Mouse (Mus musculus) MEL (cell line): ENCODE data around the gene Plpp2. TPM values are rescaled to one million over a fixed set of nuclear protein-coding genes. Genes with fewer than 3 reads are reported as not detected.

Experiments
- DNase-seq: peaks from one replicate; pipeline ENCODE4 v3.0.0; 2011; ENCODE audit warnings: low read depth, low spot score
- H3K27ac ChIP-seq: 2 replicates; pipeline ENCODE4 v1.5.1; 2012; ENCODE audit warnings: low read depth, mild to moderate bottlenecking, control low read depth, low read length, moderate library complexity; ENCODE audit not compliant: control insufficient read depth
- H3K27me3 ChIP-seq, 2 experiments: fragments of 150-350 bp in 1 of 2; sonication (generic) in 1 of 2; 2 replicates each; pipeline ENCODE4 v1.6.1; 2012; ENCODE audit warnings: low read length in 2 of 2, mild to moderate bottlenecking in 2 of 2, improper control_type of control experiment in 1 of 2, moderate library complexity in 1 of 2; ENCODE audit not compliant: insufficient read depth in 2 of 2, control insufficient read depth in 1 of 2
- H3K36me3 ChIP-seq, 2 experiments: 2 replicates each; pipeline ENCODE4 v1.6.1; 2012 to 2014; ENCODE audit warnings: low read length in 2 of 2, improper control_type of control experiment in 1 of 2, inconsistent platforms in 1 of 2, mild to moderate bottlenecking in 1 of 2; ENCODE audit not compliant: insufficient read depth in 2 of 2, control insufficient read depth in 1 of 2
- H3K4me1 ChIP-seq, 2 experiments: fragments of 150-350 bp in 1 of 2; sonication (generic) in 1 of 2; 2 replicates each; pipeline ENCODE4 v1.6.1; 2012; ENCODE audit warnings: low read length in 2 of 2, improper control_type of control experiment in 1 of 2, mild to moderate bottlenecking in 1 of 2; ENCODE audit not compliant: insufficient read depth in 2 of 2, control insufficient read depth in 1 of 2
- H3K4me3 ChIP-seq, 2 experiments: fragments of 150-350 bp in 1 of 2; sonication (generic) in 1 of 2; 2 replicates each; pipeline ENCODE4 v1.5.1; 2012; ENCODE audit warnings: low read depth in 2 of 2, low read length in 2 of 2, mild to moderate bottlenecking in 2 of 2, moderate library complexity in 2 of 2, control low read depth in 1 of 2, improper control_type of control experiment in 1 of 2; ENCODE audit not compliant: control insufficient read depth in 1 of 2, insufficient read depth in 1 of 2
- H3K79me2 ChIP-seq: 2 replicates; pipeline ENCODE4 v1.6.1; 2012; ENCODE audit warnings: mild to moderate bottlenecking, low read length, moderate library complexity; ENCODE audit not compliant: control insufficient read depth, poor library complexity, insufficient read depth
- H3K9ac ChIP-seq: 2 replicates; pipeline ENCODE4 v1.6.1; 2012; ENCODE audit warnings: low read depth, mild to moderate bottlenecking, control low read depth, low read length, moderate library complexity; ENCODE audit not compliant: control insufficient read depth, poor library complexity, severe bottlenecking
- H3K9me3 ChIP-seq: fragments of 150-350 bp; sonication (generic); replicated peaks from 2 replicates; pipeline ENCODE4 v1.6.1; 2012; ENCODE audit warnings: mild to moderate bottlenecking, low read length, improper control_type of control experiment, moderate library complexity; ENCODE audit not compliant: insufficient read depth
- CHD1 ChIP-seq: IDR thresholded peaks from 2 replicates; pipeline ENCODE4 v1.6.1; 2012; ENCODE audit warnings: low read depth, mild to moderate bottlenecking, inconsistent platforms, low read length, improper control_type of control experiment
- KAT2A ChIP-seq: conservative IDR thresholded peaks from 2 replicates; pipeline ENCODE4 v1.6.1; 2012; ENCODE audit warnings: low read depth, low read length, improper control_type of control experiment, inconsistent platforms
- MAFK ChIP-seq: IDR thresholded peaks from 2 replicates; pipeline ENCODE4 v1.6.1; 2011; ENCODE audit warnings: low read depth, mild to moderate bottlenecking, low read length, improper control_type of control experiment, borderline replicate concordance
- MAX ChIP-seq: IDR thresholded peaks from 2 replicates; pipeline ENCODE4 v1.6.1; 2011; ENCODE audit warnings: low read length, improper control_type of control experiment
- NRF1 ChIP-seq: IDR thresholded peaks from 2 replicates; pipeline ENCODE4 v1.6.1; 2014; ENCODE audit warnings: low read depth, mild to moderate bottlenecking, inconsistent platforms, low read length, improper control_type of control experiment, moderate library complexity; ENCODE audit not compliant: poor library complexity, insufficient read depth, severe bottlenecking
- POLR2AphosphoS2 ChIP-seq: IDR thresholded peaks from 2 replicates; pipeline ENCODE4 v1.6.1; 2011; ENCODE audit warnings: low read length, improper control_type of control experiment
- RCOR1 ChIP-seq: IDR thresholded peaks from 2 replicates; pipeline ENCODE4 v1.6.1; 2012; ENCODE audit warnings: low read depth, mild to moderate bottlenecking, inconsistent platforms, low read length, improper control_type of control experiment
- SMC3 ChIP-seq: IDR thresholded peaks from 2 replicates; pipeline ENCODE4 v1.6.1; 2011; ENCODE audit warnings: low read depth, low read length, improper control_type of control experiment
- TAL1 ChIP-seq: IDR thresholded peaks from 2 replicates; pipeline ENCODE4 v1.6.1; 2012; ENCODE audit warnings: mild to moderate bottlenecking, inconsistent platforms, low read length, moderate library complexity, mixed read lengths
- TCF12 ChIP-seq: IDR thresholded peaks from 2 replicates; pipeline ENCODE4 v1.6.1; 2014; ENCODE audit warnings: low read depth, mild to moderate bottlenecking, inconsistent platforms, low read length, improper control_type of control experiment, moderate library complexity
- USF1 ChIP-seq: IDR thresholded peaks from 2 replicates; pipeline ENCODE4 v1.6.1; 2014; ENCODE audit warnings: low read depth, mild to moderate bottlenecking, inconsistent platforms, low read length, improper control_type of control experiment, moderate library complexity
- ZC3H11A ChIP-seq: IDR thresholded peaks from 2 replicates; pipeline ENCODE4 v1.6.1; 2012; ENCODE audit warnings: low read depth, mild to moderate bottlenecking, inconsistent platforms, low read length, improper control_type of control experiment
- ZKSCAN1 ChIP-seq: IDR thresholded peaks from 2 replicates; pipeline ENCODE4 v1.6.1; 2012; ENCODE audit warnings: low read depth, mild to moderate bottlenecking, inconsistent platforms, low read length, improper control_type of control experiment, moderate library complexity
- polyA plus RNA-seq, 2 experiments: library from polyadenylated mRNA; stranded (reverse) in 1 of 2; unstranded in 1 of 2; fragments of >175 nt in 1 of 2; fragments of >200 nt in 1 of 2; gene quantifications; 2 replicates each; pipeline versions ENCODE4 v1.2.1 to v1.2.4; 2012; ENCODE audit warnings: low replicate concordance in 2 of 2, low read depth in 1 of 2; ENCODE audit not compliant: insufficient read length in 2 of 2, insufficient read depth in 1 of 2, missing spikeins in 1 of 2
- total RNA-seq: library from RNA; depleted of rRNA; stranded (reverse); fragments of 300-350 nt; gene quantifications from 2 replicates; pipeline ENCODE4 v1.2.3, GENCODE M21; 2012

The Plpp2 gene
- total and polyA plus RNA-seq, 3 experiments, result 26.0 to 32.8 TPM; not detected in 1

DNA sequence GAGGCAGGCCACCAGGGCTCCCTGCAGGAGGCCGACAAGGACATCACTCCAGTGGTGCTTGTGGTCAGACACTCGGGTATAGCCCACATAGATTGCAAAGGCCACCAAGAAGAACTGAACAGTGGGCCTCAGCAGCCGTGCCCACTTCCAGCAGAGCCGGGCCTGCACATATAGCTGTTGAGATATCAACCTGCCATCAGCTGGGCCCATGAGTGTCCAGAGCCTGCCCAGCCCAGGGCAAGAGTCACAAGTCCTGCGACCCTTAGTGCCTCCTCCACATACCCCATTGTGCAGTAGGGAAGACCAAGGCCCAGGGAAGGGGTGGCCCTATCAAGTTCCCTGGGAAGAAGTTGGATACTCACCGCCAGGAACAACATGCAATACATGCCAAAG lies 6.1 kb downstream of the Plpp2 start:
- Histone ChIP-seq H3K27ac (no peak overlapping the region), H3K79me2 (no peaks in the 10 kb centered on the region), H3K27me3 (no peaks in the 10 kb centered on the region), H3K4me3 (no peak overlapping the region), H3K9me3 (no peaks in the 10 kb centered on the region), H3K4me1 (no peaks in the 10 kb centered on the region), H3K36me3 (no peaks in the 10 kb centered on the region), H3K9ac (no peak overlapping the region)
- no peak for DNase-seq
- TF ChIP-seq RCOR1 (no peak), USF1 (no peak), POLR2AphosphoS2 (no peak), SMC3 (no peak), TCF12 (no peak), MAFK (no peak), TAL1 (no peak), ZC3H11A (no peak), CHD1 (no peak), MAX (no peak)

DNA sequence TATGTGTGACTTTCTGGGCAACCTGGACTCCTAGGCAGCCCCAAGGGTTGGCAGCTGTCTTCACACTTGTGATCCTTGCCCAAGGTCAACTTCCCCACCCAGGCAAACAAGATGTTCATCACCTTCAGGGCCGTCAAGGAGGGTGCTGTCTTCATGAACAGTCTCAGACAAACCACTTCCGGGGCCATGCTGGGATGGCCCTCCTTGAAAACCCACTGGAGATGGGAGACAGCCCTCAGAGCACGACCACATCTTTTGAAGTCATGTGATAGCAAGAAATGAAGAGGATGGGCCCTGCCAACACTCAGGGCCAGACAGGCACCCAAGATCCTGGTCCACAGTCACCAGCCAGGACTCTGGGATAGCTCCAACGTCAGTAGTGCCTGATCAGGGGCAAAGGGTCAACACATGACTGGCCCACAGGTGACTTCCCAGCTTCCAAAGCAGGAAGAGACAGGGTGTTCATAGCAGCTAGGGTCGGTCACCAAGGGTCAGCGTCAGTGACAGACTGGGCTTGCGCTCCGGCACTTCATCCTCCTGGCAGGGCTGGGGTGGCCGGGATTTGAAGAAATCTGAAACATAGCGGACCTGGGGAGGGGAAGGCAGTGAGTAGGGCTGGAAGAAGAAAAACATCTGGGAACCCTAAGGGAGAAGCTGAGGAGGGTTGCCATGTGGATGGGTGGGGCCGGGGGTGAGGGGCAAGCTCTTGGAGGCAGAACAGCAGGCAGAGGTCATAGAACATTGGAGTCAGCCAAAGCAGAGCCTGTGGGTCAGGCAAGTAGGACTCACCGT lies 6.7 kb downstream of the Plpp2 start:
- Histone ChIP-seq H3K27ac (no peak overlapping the region), H3K36me3 (no peaks in the 10 kb centered on the region), H3K4me3 (no peak overlapping the region), H3K9ac (no peak overlapping the region), H3K4me1 (no peaks in the 10 kb centered on the region), H3K27me3 (no peaks in the 10 kb centered on the region), H3K9me3 (no peaks in the 10 kb centered on the region), H3K79me2 (no peaks in the 10 kb centered on the region)
- DNase-seq, result no peak
- TF ChIP-seq MAFK (no peak), KAT2A (no peak), ZKSCAN1 (no peak), NRF1 (no peak)
